Mouse (Mus musculus) forebrain, embryonic 16.5 days (tissue): ENCODE measurements at regions not wholly inside any gene's neighbourhood (a gene's known extent, or its start where the extent isn't known, plus 50 kb on each side); places are given as distances from the start of the nearest gene placed in this dataset.

Source experiments
- ATAC-seq: fragments of 200-750 bp; cut with Nextera tagmentation; 2 replicates; pipeline ENCODE4 v1.8.0; 2017; ENCODE audit warnings: mild to moderate bottlenecking, moderate library complexity
- H3K27ac ChIP-seq: fragments of 300-500 bp; sonication (generic); 2 replicates; pipeline ENCODE4 v1.5.1; 2014; ENCODE audit warnings: low read length, control low read depth
- H3K27me3 ChIP-seq: fragments of 300-500 bp; sonication (generic); replicated peaks from 2 replicates; pipeline ENCODE4 v1.6.1; 2014; ENCODE audit warnings: low read length; ENCODE audit not compliant: control insufficient read depth, insufficient read depth
- H3K36me3 ChIP-seq: fragments of 300-500 bp; sonication (generic); 2 replicates; pipeline ENCODE4 v1.6.1; 2014; ENCODE audit not compliant: control insufficient read depth, insufficient read depth
- H3K4me1 ChIP-seq: fragments of 300-500 bp; sonication (generic); replicated peaks from 2 replicates; pipeline ENCODE4 v1.6.1; 2014; ENCODE audit warnings: low read length; ENCODE audit not compliant: control insufficient read depth, insufficient read depth
- H3K4me2 ChIP-seq: fragments of 300-500 bp; sonication (generic); 2 replicates; pipeline ENCODE4 v1.6.1; 2014; ENCODE audit warnings: mild to moderate bottlenecking, low read length, control low read depth
- H3K4me3 ChIP-seq: fragments of 300-500 bp; sonication (generic); replicated peaks from 2 replicates; pipeline ENCODE4 v1.5.1; 2014; ENCODE audit warnings: mild to moderate bottlenecking, low read length, control low read depth
- H3K9ac ChIP-seq: fragments of 300-500 bp; sonication (generic); replicated peaks from 2 replicates; pipeline ENCODE4 v1.6.1; 2014; ENCODE audit warnings: low read depth, low read length, control low read depth
- H3K9me3 ChIP-seq: fragments of 300-500 bp; sonication (generic); 2 replicates; pipeline ENCODE4 v1.6.1; 2016; ENCODE audit warnings: low read length; ENCODE audit not compliant: control insufficient read depth
- WGBS: fragments of 180-500 bp; shearing (Covaris S2); extraction: QIAGEN DNeasy Blood & Tissue Kit; methylation state at CpG from one replicate; pipeline ENCODE4 v1.1.7; 2014; 5-methylcytosine and 5-hydroxymethylcytosine counted together

GRCm38 (mm10) chr2:160451481-160452238 lies 84.8 kb upstream of the Mafb start:
- Histone ChIP-seq H3K27me3 (no peaks in the 10 kb centered on the region), H3K36me3 (no peaks in the 10 kb centered on the region), H3K9ac (peak overlapping the region; percentile 38; the same call in 1 of the 2 replicates), H3K27ac (peak overlapping the region; percentile 12; the same call in 1 of the 2 replicates), H3K4me1 (peaks cover 16% of the 10 kb centered on the region), H3K4me2 (peak overlapping the region; percentile 57), H3K9me3 (no peaks in the 10 kb centered on the region), H3K4me3 (peak overlapping the region; percentile 36)
- ATAC-seq, result peak; percentile 93
- WGBS, result under 1% methylated on average over 20 of the region's 21 CpGs

- no peaks in the 10 kb centered on the region for H3K9me3 ChIP-seq
- no peak overlapping the region for H3K27ac ChIP-seq
- peaks cover 16% of the 10 kb centered on the region for H3K4me1 ChIP-seq
- ATAC-seq, result no peak
- WGBS, result 14% methylated on average over 6 of the region's 6 CpGs
- peak overlapping the region; percentile 57 for H3K4me2 ChIP-seq
- peak overlapping the region; percentile 36 for H3K4me3 ChIP-seq
- H3K36me3 ChIP-seq, result no peaks in the 10 kb centered on the region
- H3K27me3 ChIP-seq, result no peaks in the 10 kb centered on the region
- H3K9ac ChIP-seq, result 0 out of 2 replicates have a peak overlapping the region, but pooled peaks have one; percentile 38
Measured at GRCm38 (mm10) chr2:160452239-160452530, 85.3 kb upstream of the Mafb start.

- ATAC-seq, result no peak
- WGBS, result 95% methylated on average over 6 of the region's 6 CpGs
- H3K9ac ChIP-seq, result no peak overlapping the region
Measured at GRCm38 (mm10) chr2:160452730-160453129, 85.9 kb upstream of the Mafb start.

GRCm38 (mm10) chr2:160455617-160456016 lies 88.8 kb upstream of the Mafb start:
- ATAC-seq, result no peak
- Histone ChIP-seq H3K27me3 (no peaks in the 10 kb centered on the region), H3K4me3 (no peak overlapping the region), H3K9me3 (no peaks in the 10 kb centered on the region), H3K4me1 (peaks cover 16% of the 10 kb centered on the region), H3K27ac (no peak overlapping the region), H3K4me2 (no peak overlapping the region), H3K9ac (no peak overlapping the region), H3K36me3 (no peaks in the 10 kb centered on the region)
- WGBS, result 54% methylated on average over 10 of the region's 10 CpGs

More at GRCm38 (mm10) chr2:160452730-160453129, 85.9 kb upstream of the Mafb start:
- Histone ChIP-seq H3K4me1 (peaks cover 16% of the 10 kb centered on the region), H3K27me3 (no peaks in the 10 kb centered on the region), H3K9me3 (no peaks in the 10 kb centered on the region), H3K36me3 (no peaks in the 10 kb centered on the region), H3K4me3 (no peak overlapping the region), H3K27ac (no peak overlapping the region), H3K4me2 (no peak overlapping the region)

- no peak for ATAC-seq
Measured at GRCm38 (mm10) chr2:160456681-160457080, 89.8 kb upstream of the Mafb start.

GRCm38 (mm10) chr2:160471561-160471960 lies 104.7 kb upstream of the Mafb start:
- Histone ChIP-seq H3K9ac (no peak overlapping the region), H3K4me3 (no peak overlapping the region), H3K27me3 (no peaks in the 10 kb centered on the region), H3K27ac (no peak overlapping the region), H3K36me3 (no peaks in the 10 kb centered on the region), H3K4me2 (no peak overlapping the region), H3K9me3 (no peaks in the 10 kb centered on the region), H3K4me1 (no peaks in the 10 kb centered on the region)
- WGBS, result 55% methylated on average over 4 of the region's 4 CpGs
- no peak for ATAC-seq

More at GRCm38 (mm10) chr2:160456681-160457080, 89.8 kb upstream of the Mafb start:
- WGBS, result 85% methylated on average over 8 of the region's 8 CpGs
- Histone ChIP-seq H3K4me1 (peaks cover 8% of the 10 kb centered on the region), H3K27ac (0 out of 2 replicates have a peak overlapping the region, but pooled peaks have one; percentile 14), H3K9me3 (no peaks in the 10 kb centered on the region), H3K4me2 (no peak overlapping the region), H3K27me3 (no peaks in the 10 kb centered on the region), H3K9ac (no peak overlapping the region), H3K4me3 (no peak overlapping the region), H3K36me3 (no peaks in the 10 kb centered on the region)

- Histone ChIP-seq H3K36me3 (no peaks in the 10 kb centered on the region), H3K4me3 (no peak overlapping the region), H3K4me2 (no peak overlapping the region), H3K9me3 (no peaks in the 10 kb centered on the region), H3K27ac (no peak overlapping the region), H3K27me3 (no peaks in the 10 kb centered on the region), H3K4me1 (no peaks in the 10 kb centered on the region), H3K9ac (no peak overlapping the region)
- ATAC-seq, result no peak
- 88% methylated on average over 3 of the region's 3 CpGs for WGBS
Measured at GRCm38 (mm10) chr2:160476181-160476580, 109.3 kb upstream of the Mafb start.

DNA sequence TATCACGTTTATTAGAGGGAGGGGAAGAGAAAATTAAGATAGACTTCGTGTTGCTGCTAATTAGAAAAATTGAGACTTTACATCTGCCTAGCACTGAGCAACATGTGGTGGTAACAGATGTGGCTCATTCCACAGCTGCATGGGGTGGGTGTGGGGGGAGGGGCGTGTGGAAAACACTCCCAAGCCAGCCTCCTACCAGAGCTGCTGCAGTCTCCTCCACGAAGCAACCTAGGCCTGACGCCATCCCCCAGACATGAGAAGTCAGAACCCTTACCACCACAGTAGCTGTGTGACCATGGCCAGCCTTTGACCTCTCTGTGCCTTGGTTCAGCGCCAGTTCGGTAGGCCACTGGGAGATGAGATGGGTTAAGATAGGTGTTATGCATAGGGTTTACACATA lies 112.4 kb upstream of the Mafb start:
- Histone ChIP-seq H3K27ac (no peak overlapping the region), H3K4me3 (no peak overlapping the region), H3K4me2 (no peak overlapping the region), H3K36me3 (no peaks in the 10 kb centered on the region), H3K9ac (no peak overlapping the region), H3K4me1 (no peaks in the 10 kb centered on the region), H3K9me3 (no peaks in the 10 kb centered on the region), H3K27me3 (no peaks in the 10 kb centered on the region)
- no peak for ATAC-seq
- 67% methylated on average over 7 of the region's 7 CpGs for WGBS

DNA sequence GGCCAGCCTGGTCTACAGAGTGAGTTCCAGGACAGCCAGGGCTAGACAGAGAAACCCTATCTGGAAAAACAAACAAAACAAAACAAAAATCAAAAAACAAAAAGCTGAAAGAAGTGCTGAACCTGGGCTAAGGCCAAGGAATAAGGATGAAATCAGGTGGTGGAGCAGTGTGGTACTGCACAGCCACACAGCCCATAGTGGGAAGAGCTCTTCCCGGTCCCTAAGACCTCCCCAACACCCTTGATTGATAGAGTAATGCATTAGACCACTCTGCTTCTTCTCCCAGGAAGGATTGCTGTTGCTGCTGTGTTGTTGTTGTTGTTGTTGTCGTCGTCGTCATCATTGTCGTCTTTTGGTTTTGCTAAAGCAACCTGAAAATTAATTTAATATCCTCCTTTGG lies 118.2 kb upstream of the Mafb start:
- H3K4me2 ChIP-seq, result no peak overlapping the region
- no peak overlapping the region for H3K9ac ChIP-seq
- WGBS, result 47% methylated on average over 5 of the region's 5 CpGs
- no peaks in the 10 kb centered on the region for H3K36me3 ChIP-seq
- H3K4me3 ChIP-seq, result no peak overlapping the region
- H3K27me3 ChIP-seq, result no peaks in the 10 kb centered on the region; the same call in 1 of the 2 replicates
- no peak overlapping the region for H3K27ac ChIP-seq
- no peaks in the 10 kb centered on the region for H3K9me3 ChIP-seq
- no peak for ATAC-seq
- no peaks in the 10 kb centered on the region for H3K4me1 ChIP-seq
